Mouse (Mus musculus): ENCODE data around the gene Bloc1s2. TPM values are rescaled to one million over a fixed set of nuclear protein-coding genes. Genes with fewer than 3 reads are reported as not detected.
A peak's percentile ranks its signal among the peaks of the same experiment; 100 is the strongest.

Gene Bloc1s2
- polyA plus RNA-seq, 1 experiment = 44.8 TPM

- Histone ChIP-seq H3K27me3 (ENCODE audit: control insufficient read depth, insufficient read depth, low read length) (no peaks in the 10 kb centered on the region), H3K36me3 (ENCODE audit: control insufficient read depth, insufficient read depth, low read length) (no peaks in the 10 kb centered on the region), H3K27ac (ENCODE audit: control insufficient read depth, insufficient read depth, low read depth, low read length) (no peak overlapping the region), H3K4me3 (ENCODE audit: control insufficient read depth, low read depth, low read length) (no peak overlapping the region), H3K4me1 (ENCODE audit: control insufficient read depth, insufficient read depth, low read length) (no peaks in the 10 kb centered on the region)
- TF ChIP-seq POLR2A (IDR thresholded peaks at IDR 0.05; ENCODE audit: control insufficient read depth, low read depth, low read length) = no peak
- TF ChIP-seq CTCF (IDR thresholded peaks at IDR 0.05; ENCODE audit: control insufficient read depth, insufficient read depth, insufficient replicate concordance, low read depth, low read length) = no peak
These were observed 30.5 kb upstream of the Bloc1s2 start for GRCm38 (mm10) chr19:44176741-44177140.

GRCm38 (mm10) chr19:44174835-44175234 lies 28.6 kb upstream of the Bloc1s2 start:
- Histone ChIP-seq H3K36me3 (ENCODE audit: control insufficient read depth, insufficient read depth, low read length) (no peaks in the 10 kb centered on the region), H3K4me3 (ENCODE audit: control insufficient read depth, low read depth, low read length) (no peak overlapping the region), H3K27me3 (ENCODE audit: control insufficient read depth, insufficient read depth, low read length) (no peaks in the 10 kb centered on the region), H3K4me1 (ENCODE audit: control insufficient read depth, insufficient read depth, low read length) (no peaks in the 10 kb centered on the region), H3K27ac (ENCODE audit: control insufficient read depth, insufficient read depth, low read depth, low read length) (no peak overlapping the region)
- no peak for TF ChIP-seq POLR2A (IDR thresholded peaks at IDR 0.05; ENCODE audit: control insufficient read depth, low read depth, low read length)
- no peak for TF ChIP-seq CTCF (IDR thresholded peaks at IDR 0.05; ENCODE audit: control insufficient read depth, insufficient read depth, insufficient replicate concordance, low read depth, low read length)

- TF ChIP-seq CTCF (IDR thresholded peaks at IDR 0.05; ENCODE audit: control insufficient read depth, insufficient read depth, insufficient replicate concordance, low read depth, low read length) (no peak), POLR2A (IDR thresholded peaks at IDR 0.05; ENCODE audit: control insufficient read depth, low read depth, low read length) (no peak)
- Histone ChIP-seq H3K27me3 (ENCODE audit: control insufficient read depth, insufficient read depth, low read length) (no peaks in the 10 kb centered on the region), H3K4me3 (ENCODE audit: control insufficient read depth, low read depth, low read length) (no peak overlapping the region), H3K27ac (ENCODE audit: control insufficient read depth, insufficient read depth, low read depth, low read length) (no peak overlapping the region), H3K36me3 (ENCODE audit: control insufficient read depth, insufficient read depth, low read length) (no peaks in the 10 kb centered on the region), H3K4me1 (ENCODE audit: control insufficient read depth, insufficient read depth, low read length) (peaks cover 10% of the 10 kb centered on the region)
These were observed 15.3 kb upstream of the Bloc1s2 start for GRCm38 (mm10) chr19:44161515-44161914.

GRCm38 (mm10) chr19:44159386-44159785 lies 13.1 kb upstream of the Bloc1s2 start:
- H3K27me3 ChIP-seq (ENCODE audit: control insufficient read depth, insufficient read depth, low read length) = no peaks in the 10 kb centered on the region
- H3K27ac ChIP-seq (ENCODE audit: control insufficient read depth, insufficient read depth, low read depth, low read length) = no peak overlapping the region
- peaks cover 12% of the 10 kb centered on the region for H3K4me1 ChIP-seq (ENCODE audit: control insufficient read depth, insufficient read depth, low read length)
- H3K36me3 ChIP-seq (ENCODE audit: control insufficient read depth, insufficient read depth, low read length) = no peaks in the 10 kb centered on the region
- H3K4me3 ChIP-seq (ENCODE audit: control insufficient read depth, low read depth, low read length) = no peak overlapping the region
- no peak for TF ChIP-seq CTCF (IDR thresholded peaks at IDR 0.05; ENCODE audit: control insufficient read depth, insufficient read depth, insufficient replicate concordance, low read depth, low read length)
- TF ChIP-seq POLR2A (IDR thresholded peaks at IDR 0.05; ENCODE audit: control insufficient read depth, low read depth, low read length) = no peak

GRCm38 (mm10) chr19:44157005-44157404 lies 10.8 kb upstream of the Bloc1s2 start:
- H3K36me3 ChIP-seq (ENCODE audit: control insufficient read depth, insufficient read depth, low read length) = no peaks in the 10 kb centered on the region
- peak overlapping the region; percentile 90 for H3K4me3 ChIP-seq (ENCODE audit: control insufficient read depth, low read depth, low read length)
- H3K4me1 ChIP-seq (ENCODE audit: control insufficient read depth, insufficient read depth, low read length) = peaks cover 12% of the 10 kb centered on the region
- TF ChIP-seq POLR2A (IDR thresholded peaks at IDR 0.05; ENCODE audit: control insufficient read depth, low read depth, low read length) = peak; percentile 45; the same call in 1 of the 2 replicates
- no peak for TF ChIP-seq CTCF (IDR thresholded peaks at IDR 0.05; ENCODE audit: control insufficient read depth, insufficient read depth, insufficient replicate concordance, low read depth, low read length)
- no peaks in the 10 kb centered on the region for H3K27me3 ChIP-seq (ENCODE audit: control insufficient read depth, insufficient read depth, low read length)
- H3K27ac ChIP-seq (ENCODE audit: control insufficient read depth, insufficient read depth, low read depth, low read length) = peak overlapping the region; percentile 77

GRCm38 (mm10) chr19:44153781-44154180 lies 7.5 kb upstream of the Bloc1s2 start:
- Histone ChIP-seq H3K27ac (ENCODE audit: control insufficient read depth, insufficient read depth, low read depth, low read length) (no peak overlapping the region), H3K36me3 (ENCODE audit: control insufficient read depth, insufficient read depth, low read length) (peaks cover 4% of the 10 kb centered on the region), H3K4me3 (ENCODE audit: control insufficient read depth, low read depth, low read length) (no peak overlapping the region), H3K27me3 (ENCODE audit: control insufficient read depth, insufficient read depth, low read length) (no peaks in the 10 kb centered on the region), H3K4me1 (ENCODE audit: control insufficient read depth, insufficient read depth, low read length) (peaks cover 12% of the 10 kb centered on the region)
- no peak for TF ChIP-seq POLR2A (IDR thresholded peaks at IDR 0.05; ENCODE audit: control insufficient read depth, low read depth, low read length)

GRCm38 (mm10) chr19:44148991-44149390 lies 2.7 kb upstream of the Bloc1s2 start:
- Histone ChIP-seq H3K27me3 (ENCODE audit: control insufficient read depth, insufficient read depth, low read length) (no peaks in the 10 kb centered on the region), H3K27ac (ENCODE audit: control insufficient read depth, insufficient read depth, low read depth, low read length) (no peak overlapping the region), H3K36me3 (ENCODE audit: control insufficient read depth, insufficient read depth, low read length) (peaks cover 4% of the 10 kb centered on the region), H3K4me3 (ENCODE audit: control insufficient read depth, low read depth, low read length) (peak overlapping the region; percentile 77), H3K4me1 (ENCODE audit: control insufficient read depth, insufficient read depth, low read length) (peaks cover 16% of the 10 kb centered on the region)
- TF ChIP-seq POLR2A (IDR thresholded peaks at IDR 0.05; ENCODE audit: control insufficient read depth, low read depth, low read length) (no peak), CTCF (IDR thresholded peaks at IDR 0.05; ENCODE audit: control insufficient read depth, insufficient read depth, insufficient replicate concordance, low read depth, low read length) (no peak)

GRCm38 (mm10) chr19:44148345-44148744 lies 2.1 kb upstream of the Bloc1s2 start:
- H3K27ac ChIP-seq (ENCODE audit: control insufficient read depth, insufficient read depth, low read depth, low read length) = no peak overlapping the region
- peak overlapping the region; percentile 33 for H3K4me3 ChIP-seq (ENCODE audit: control insufficient read depth, low read depth, low read length)
- no peaks in the 10 kb centered on the region for H3K27me3 ChIP-seq (ENCODE audit: control insufficient read depth, insufficient read depth, low read length)
- H3K4me1 ChIP-seq (ENCODE audit: control insufficient read depth, insufficient read depth, low read length) = peaks cover 16% of the 10 kb centered on the region
- H3K36me3 ChIP-seq (ENCODE audit: control insufficient read depth, insufficient read depth, low read length) = peaks cover 4% of the 10 kb centered on the region
- no peak for TF ChIP-seq CTCF (IDR thresholded peaks at IDR 0.05; ENCODE audit: control insufficient read depth, insufficient read depth, insufficient replicate concordance, low read depth, low read length)
